Mouse (Mus musculus) olfactory bulb, adult 2 months (tissue): ENCODE results near the gene Dixdc1. TPM values are rescaled to one million over a fixed set of nuclear protein-coding genes. Genes with fewer than 3 reads are reported as not detected.

ENCODE experiments used
- H3K27ac ChIP-seq: fragments of 200-500 bp; 2 replicates; pipeline ENCODE4 v1.5.1; 2012; ENCODE audit warnings: low read depth, low read length; ENCODE audit not compliant: insufficient read depth
- H3K4me1 ChIP-seq: fragments of 200-500 bp; 2 replicates; pipeline ENCODE4 v1.6.1; 2012; ENCODE audit warnings: low read length; ENCODE audit not compliant: control insufficient read depth, insufficient read depth
- H3K4me3 ChIP-seq: fragments of 200-500 bp; 2 replicates; pipeline ENCODE4 v1.5.1; 2012; ENCODE audit warnings: mild to moderate bottlenecking, low read depth, low read length, moderate library complexity; ENCODE audit not compliant: insufficient read depth
- CTCF ChIP-seq: fragments of 200-500 bp; IDR thresholded peaks from 2 replicates; pipeline ENCODE4 v1.5.1; 2012; ENCODE audit warnings: low read depth, mild to moderate bottlenecking, low read length, moderate library complexity; ENCODE audit not compliant: insufficient read depth
- POLR2A ChIP-seq: fragments of 200-500 bp; IDR thresholded peaks from 2 replicates; pipeline ENCODE4 v1.6.1; 2012; ENCODE audit warnings: mild to moderate bottlenecking, low read depth, low read length, moderate library complexity; ENCODE audit not compliant: insufficient read depth
- WGBS: fragments of 180-500 bp; shearing (Covaris S2); methylation state at CpG from one replicate; pipeline ENCODE4 v1.1.7; 2018; 5-methylcytosine and 5-hydroxymethylcytosine counted together
- polyA plus RNA-seq: library from polyadenylated mRNA; stranded (reverse); fragments of >200 nt; gene quantifications from 2 replicates; pipeline ENCODE4 v1.2.4, GENCODE M21; 2012; ENCODE audit warnings: low replicate concordance; ENCODE audit not compliant: missing spikeins, insufficient read depth, insufficient read length

The Dixdc1 gene
- polyA plus RNA-seq, 1 experiment, result not detected

DNA sequence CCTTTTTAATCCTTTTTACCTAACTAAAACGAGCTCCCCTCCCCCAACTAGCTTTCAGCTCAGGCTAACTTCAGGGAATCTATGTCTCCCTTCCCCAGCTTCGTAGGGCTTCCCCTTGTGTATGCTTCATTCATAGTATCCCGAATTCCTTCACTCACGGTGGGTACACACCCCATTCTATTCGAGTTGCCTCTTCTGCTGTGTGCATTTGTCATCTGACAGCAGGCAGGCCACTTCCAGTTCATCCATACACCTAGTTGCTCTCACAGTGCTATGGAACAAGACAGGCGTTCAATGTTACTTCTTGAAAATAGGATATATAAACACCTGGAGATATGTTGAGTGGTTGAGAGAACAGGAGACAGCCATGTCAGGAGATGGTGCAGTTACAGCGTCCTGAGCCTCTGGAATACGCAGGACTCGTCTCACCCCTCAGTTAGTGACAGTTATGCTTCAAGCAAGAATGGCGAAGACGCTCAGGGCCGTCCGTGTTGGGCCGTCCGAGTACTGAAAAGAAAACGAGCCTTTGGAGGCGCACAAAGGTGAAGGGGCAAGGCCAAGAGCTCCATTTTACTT, 28.3 kb upstream of the Dixdc1 start:
- H3K4me1 ChIP-seq, result peaks cover 3% of the 10 kb centered on the region; the same call in 1 of the 2 replicates
- TF ChIP-seq POLR2A (no peak; the same call in 1 of the 2 replicates), CTCF (no peak)
- WGBS, result 2% methylated on average over 17 of the region's 17 CpGs

GRCm38 (mm10) chr9:50763331-50763730, 24.0 kb upstream of the Dixdc1 start:
- WGBS, result 73% methylated on average over 1 of the region's 1 CpGs
- no peak overlapping the region for H3K27ac ChIP-seq
- no peak overlapping the region for H3K4me3 ChIP-seq
- H3K4me1 ChIP-seq, result no peaks in the 10 kb centered on the region
- TF ChIP-seq CTCF, result no peak
- TF ChIP-seq POLR2A, result no peak

More for the DNA sequence above, 28.3 kb upstream of the Dixdc1 start:
- Histone ChIP-seq H3K4me3 (peak overlapping the region; percentile 71), H3K27ac (peak overlapping the region; percentile 68)

- no peak for TF ChIP-seq CTCF
- TF ChIP-seq POLR2A, result no peak
- Histone ChIP-seq H3K27ac (no peak overlapping the region), H3K4me1 (no peaks in the 10 kb centered on the region), H3K4me3 (no peak overlapping the region)
- WGBS, result 66% methylated on average over 6 of the region's 6 CpGs
These were observed 22.4 kb upstream of the Dixdc1 start for GRCm38 (mm10) chr9:50761520-50762243.

DNA sequence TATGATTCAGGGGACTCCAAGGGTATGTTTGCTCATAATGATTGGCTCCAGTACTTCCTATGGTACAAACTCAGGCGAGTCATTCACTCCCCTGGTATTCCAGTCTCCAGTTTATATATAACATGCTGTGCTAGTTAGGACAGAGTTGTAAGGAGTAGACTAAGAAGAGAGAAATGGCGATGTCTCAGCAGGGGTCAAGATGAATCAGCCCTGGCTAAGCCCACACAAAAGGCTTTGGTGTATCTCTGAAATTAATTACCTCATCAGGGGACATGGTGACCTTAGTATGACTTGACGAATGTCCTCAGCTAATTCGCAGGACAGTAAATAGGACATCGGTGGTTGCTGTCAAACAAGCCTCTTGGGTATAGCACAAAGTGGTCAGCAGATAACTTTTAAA, 17.4 kb upstream of the Dixdc1 start:
- H3K4me3 ChIP-seq, result no peak overlapping the region
- H3K27ac ChIP-seq, result no peak overlapping the region
- H3K4me1 ChIP-seq, result peaks cover 7% of the 10 kb centered on the region
- TF ChIP-seq POLR2A (no peak), CTCF (no peak)
- WGBS, result 44% methylated on average over 5 of the region's 5 CpGs

- 60% methylated on average over 7 of the region's 7 CpGs for WGBS
- H3K27ac ChIP-seq, result 0 out of 2 replicates have a peak overlapping the region, but pooled peaks have one; percentile 43
- TF ChIP-seq CTCF (no peak), POLR2A (no peak)
- H3K4me3 ChIP-seq, result no peak overlapping the region
- peaks cover 8% of the 10 kb centered on the region for H3K4me1 ChIP-seq
These were observed 14.6 kb upstream of the Dixdc1 start for GRCm38 (mm10) chr9:50753947-50754346.

GRCm38 (mm10) chr9:50752784-50753615, 13.7 kb upstream of the Dixdc1 start:
- TF ChIP-seq POLR2A (no peak), CTCF (no peak)
- WGBS, result 61% methylated on average over 17 of the region's 17 CpGs

GRCm38 (mm10) chr9:50752054-50752602, 12.8 kb upstream of the Dixdc1 start, which contains the start of gene Hspb2:
Gene Hspb2, minus strand, starts transcription at chr9:50752354.
- H3K4me3 ChIP-seq, result peak within 1 kb of the TSS; percentile 17; the same call in 1 of the 2 replicates
- TF ChIP-seq CTCF (no peak), POLR2A (no peak)
- H3K4me1 ChIP-seq, result peaks cover 8% of the 10 kb centered on the region
- 48% methylated on average over 14 of the region's 14 CpGs for WGBS
- peak within 1 kb of the TSS; percentile 43 for H3K27ac ChIP-seq

More at GRCm38 (mm10) chr9:50752784-50753615, 13.7 kb upstream of the Dixdc1 start:
- H3K4me1 ChIP-seq, result peaks cover 8% of the 10 kb centered on the region
- H3K27ac ChIP-seq, result peak overlapping the region; percentile 43
- peak overlapping the region; percentile 17; the same call in 1 of the 2 replicates for H3K4me3 ChIP-seq

- WGBS, result 80% methylated on average over 22 of the region's 22 CpGs
- Histone ChIP-seq H3K27ac (no peak within 1 kb of the TSS), H3K4me3 (no peak within 1 kb of the TSS), H3K4me1 (peaks cover 10% of the 10 kb centered on the region)
- TF ChIP-seq CTCF, result no peak
- TF ChIP-seq POLR2A, result no peak
These were observed 12.0 kb upstream of the Dixdc1 start, which contains the start of gene Cryab for GRCm38 (mm10) chr9:50751323-50751722. Gene Cryab, plus strand, starts transcription at chr9:50751325.

DNA sequence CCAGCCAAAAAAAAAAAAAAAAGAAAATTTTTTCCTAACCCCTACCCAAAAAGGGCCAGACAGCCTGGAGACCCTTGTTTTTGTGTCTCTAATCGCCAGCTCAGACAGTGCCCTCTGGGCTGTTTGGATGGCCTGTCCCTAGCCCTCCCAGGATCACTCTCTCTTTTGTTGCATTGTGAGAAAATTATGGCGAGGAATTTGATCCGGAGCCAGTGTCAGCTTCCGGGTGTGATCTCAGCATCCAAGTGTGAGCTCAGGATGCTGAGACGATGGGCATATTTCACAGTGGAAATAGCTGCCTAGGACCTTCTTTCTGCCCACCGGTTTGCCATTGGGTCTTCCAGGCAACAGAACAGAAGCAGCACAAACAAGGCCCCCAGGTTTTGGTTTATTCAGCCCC, 11.4 kb upstream of the Dixdc1 start:
- 57% methylated on average over 6 of the region's 6 CpGs for WGBS
- TF ChIP-seq POLR2A (no peak), CTCF (no peak)
- no peak overlapping the region for H3K27ac ChIP-seq
- H3K4me1 ChIP-seq, result peaks cover 13% of the 10 kb centered on the region
- no peak overlapping the region for H3K4me3 ChIP-seq
